Mouse (Mus musculus): Measurements from ENCODE around the gene Gm525.
"Not testable (repeated sequence)": the region's sequence is repeated elsewhere in the genome, so short reads cannot be mapped to it uniquely, and the experiment has no call there.

- TF ChIP-seq POLR2A (IDR thresholded peaks at IDR 0.05; ENCODE audit: borderline replicate concordance, extremely low read depth, low read depth, low read length); CTCF (IDR thresholded peaks at IDR 0.05; ENCODE audit: insufficient read depth, low read length): not testable (repeated sequence)
These were observed 23.7 kb downstream of the Gm525 start for GRCm38 (mm10) chr11:89097292-89097691.
